Mouse (Mus musculus) CD4-positive naive resting alpha-beta T cell, adult 57 days (primary cell): Measurements from ENCODE around the gene Sim1. TPM values are rescaled to one million over a fixed set of nuclear protein-coding genes. Genes with fewer than 3 reads are reported as not detected.

Source experiments
- total RNA-seq: library from RNA; stranded (reverse); gene quantifications from one replicate; pipeline ENCODE4 v1.2.4, GENCODE M21; 2023

Sim1 gene
- not detected for total RNA-seq

GRCm38 (mm10) chr10:50894170-50894991 is at the start of gene Sim1:
Gene Sim1, plus strand, starts transcription at chr10:50894754.

